Mouse (Mus musculus) neural tube, embryonic 14.5 days (tissue): ENCODE results near the gene Prelid1. TPM values are rescaled to one million over a fixed set of nuclear protein-coding genes. Genes with fewer than 3 reads are reported as not detected.
A peak's percentile ranks its signal among the peaks of the same experiment; 100 is the strongest.

Experiments used
- ATAC-seq: fragments of 200-750 bp; cut with Nextera tagmentation; 2 replicates; pipeline ENCODE4 v1.8.0; 2017; ENCODE audit warnings: low read depth, mild to moderate bottlenecking, moderate TSS enrichment, moderate library complexity
- H3K27ac ChIP-seq: fragments of 300-500 bp; sonication (generic); 2 replicates; pipeline ENCODE4 v1.5.1; 2014; ENCODE audit warnings: low read depth, mild to moderate bottlenecking, control low read depth, low read length, moderate library complexity, mixed read lengths
- H3K27me3 ChIP-seq: fragments of 300-500 bp; sonication (generic); 2 replicates; pipeline ENCODE4 v1.6.1; 2014; ENCODE audit warnings: low read length; ENCODE audit not compliant: control insufficient read depth, insufficient read depth
- H3K36me3 ChIP-seq: fragments of 300-500 bp; sonication (generic); 2 replicates; pipeline ENCODE4 v1.6.1; 2014; ENCODE audit warnings: low read length, mixed read lengths; ENCODE audit not compliant: control insufficient read depth, insufficient read depth
- H3K4me1 ChIP-seq: fragments of 300-500 bp; sonication (generic); 2 replicates; pipeline ENCODE4 v1.6.1; 2014; ENCODE audit warnings: low read length; ENCODE audit not compliant: control insufficient read depth, insufficient read depth
- H3K4me2 ChIP-seq: fragments of 300-500 bp; sonication (generic); 2 replicates; pipeline ENCODE4 v1.6.1; 2014; ENCODE audit warnings: mild to moderate bottlenecking, low read depth, low read length, control low read depth
- H3K4me3 ChIP-seq: fragments of 300-500 bp; sonication (generic); 2 replicates; pipeline ENCODE4 v1.5.1; 2014; ENCODE audit warnings: low read depth, low read length, control low read depth, mixed read lengths
- H3K9ac ChIP-seq: fragments of 300-500 bp; sonication (generic); replicated peaks from 2 replicates; pipeline ENCODE4 v1.6.1; 2014; ENCODE audit warnings: low read depth, mild to moderate bottlenecking, control low read depth, low read length, mixed read lengths
- H3K9me3 ChIP-seq: fragments of 300-500 bp; sonication (generic); 2 replicates; pipeline ENCODE4 v1.6.1; 2016; ENCODE audit warnings: low read length; ENCODE audit not compliant: control insufficient read depth
- WGBS: fragments of 180-500 bp; shearing (Covaris S2); extraction: QIAGEN DNeasy Blood & Tissue Kit; methylation state at CpG from one replicate; pipeline ENCODE4 v1.1.7; 2014; 5-methylcytosine and 5-hydroxymethylcytosine counted together
- polyA plus RNA-seq: library from polyadenylated mRNA; unstranded; fragments of >200 nt; fragmentation: Nextera tagmentation; extraction: Ambion mirVana; gene quantifications from 2 replicates; pipeline ENCODE4 v1.2.1, GENCODE M21; 2014

Gene Prelid1
- polyA plus RNA-seq, 1 experiment from 2014 or later, result 316 TPM

DNA sequence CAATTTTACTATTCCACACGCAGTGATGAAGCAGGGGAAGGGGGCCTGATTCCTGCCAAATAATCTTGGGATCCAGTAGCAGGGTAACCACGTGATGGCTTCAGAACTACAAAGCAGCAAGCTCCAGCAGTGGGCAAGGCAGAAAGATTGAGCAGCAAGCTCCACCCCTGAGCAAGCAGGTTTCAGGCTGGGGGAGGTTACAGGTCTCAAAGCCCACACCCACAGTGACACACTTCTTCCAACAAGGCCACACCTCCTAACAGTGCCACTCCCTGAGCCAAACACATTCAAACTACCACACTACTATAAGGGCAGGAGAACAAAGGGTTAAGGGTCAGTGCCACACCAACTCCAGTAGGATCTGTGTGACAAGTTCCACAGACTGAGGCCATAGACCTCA, 19.0 kb downstream of the Prelid1 start:
- H3K9me3 ChIP-seq, result no peaks in the 10 kb centered on the region
- H3K27me3 ChIP-seq, result no peaks in the 10 kb centered on the region
- H3K9ac ChIP-seq, result no peak overlapping the region
- ATAC-seq, result no peak
- H3K27ac ChIP-seq, result no peak overlapping the region
- H3K36me3 ChIP-seq, result 0 out of 2 replicates have a peak, but pooled peaks cover 2% of the 10 kb centered on the region
- WGBS, result 33% methylated on average over 2 of the region's 2 CpGs
- H3K4me2 ChIP-seq, result no peak overlapping the region
- H3K4me3 ChIP-seq, result no peak overlapping the region
- H3K4me1 ChIP-seq, result no peaks in the 10 kb centered on the region

DNA sequence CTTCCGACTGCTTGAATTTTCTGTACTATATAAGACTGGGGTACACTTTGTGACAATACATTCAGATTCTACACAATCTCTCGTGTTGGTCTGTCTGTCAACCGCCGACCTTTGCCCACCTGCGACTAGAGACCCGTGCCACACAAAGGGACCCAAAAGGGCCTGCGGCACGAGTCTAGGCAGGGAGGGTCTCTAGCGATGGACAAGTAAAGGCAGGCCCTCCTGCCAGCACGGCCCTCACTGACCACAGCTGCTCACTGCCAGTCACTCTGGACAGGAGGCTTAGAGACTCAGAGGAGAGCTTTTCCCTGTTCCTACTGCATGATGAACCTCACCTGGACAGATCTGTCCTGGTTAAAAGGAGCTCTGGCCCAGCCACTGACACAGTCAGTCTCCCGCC, 22.2 kb downstream of the Prelid1 start:
- no peak overlapping the region for H3K9ac ChIP-seq
- H3K4me2 ChIP-seq, result no peak overlapping the region
- no peaks in the 10 kb centered on the region for H3K9me3 ChIP-seq
- no peaks in the 10 kb centered on the region for H3K4me1 ChIP-seq
- no peaks in the 10 kb centered on the region for H3K27me3 ChIP-seq
- ATAC-seq, result no peak
- no peak overlapping the region for H3K4me3 ChIP-seq
- peaks cover 29% of the 10 kb centered on the region for H3K36me3 ChIP-seq
- WGBS, result 42% methylated on average over 11 of the region's 11 CpGs
- H3K27ac ChIP-seq, result no peak overlapping the region

DNA sequence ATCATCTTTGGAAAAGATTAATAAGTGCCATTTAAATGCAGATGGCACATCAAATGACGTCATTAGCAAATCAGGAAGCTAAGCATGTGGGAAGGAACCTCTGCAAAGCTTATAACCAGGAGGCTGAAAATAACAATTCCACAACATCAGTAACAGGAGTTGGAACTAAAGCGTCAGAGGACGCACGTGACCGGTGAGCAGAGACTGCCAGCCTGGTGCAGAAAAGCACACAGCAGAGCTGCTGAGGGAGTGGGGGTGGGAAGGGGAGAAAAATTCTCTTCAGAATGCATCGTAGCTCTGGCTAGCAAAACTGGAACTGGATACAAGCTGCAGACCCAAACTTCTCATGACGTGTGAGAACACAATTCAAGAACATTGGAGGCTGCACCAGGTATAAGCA, 24.0 kb downstream of the Prelid1 start:
- Histone ChIP-seq H3K4me1 (no peaks in the 10 kb centered on the region), H3K9ac (no peak overlapping the region), H3K9me3 (no peaks in the 10 kb centered on the region), H3K36me3 (peaks cover 46% of the 10 kb centered on the region), H3K4me3 (no peak overlapping the region), H3K4me2 (no peak overlapping the region), H3K27ac (no peak overlapping the region), H3K27me3 (no peaks in the 10 kb centered on the region)
- WGBS, result 85% methylated on average over 7 of the region's 7 CpGs
- no peak for ATAC-seq

DNA sequence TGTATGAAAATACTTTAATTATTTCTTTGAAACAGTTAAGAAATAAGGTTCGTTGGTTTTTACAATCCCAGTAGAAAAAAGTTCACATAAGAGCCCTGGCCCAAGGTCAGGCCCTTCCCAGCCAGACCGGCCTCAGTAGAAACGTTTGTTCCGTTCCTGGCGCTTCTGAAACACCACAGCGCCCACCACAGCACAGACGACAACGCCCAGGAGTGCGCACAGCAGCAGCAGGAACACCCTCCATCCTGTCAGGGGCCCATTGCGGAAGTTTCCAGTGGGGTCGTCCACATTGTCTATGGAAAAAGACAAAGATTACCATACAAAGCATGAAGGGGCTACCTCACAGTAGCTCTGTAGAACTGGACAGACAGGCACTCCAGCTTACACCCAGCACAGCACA, 26.4 kb downstream of the Prelid1 start:
- Histone ChIP-seq H3K9ac (no peak overlapping the region), H3K27me3 (no peaks in the 10 kb centered on the region), H3K27ac (no peak overlapping the region), H3K4me2 (no peak overlapping the region), H3K36me3 (peaks cover 63% of the 10 kb centered on the region), H3K9me3 (no peaks in the 10 kb centered on the region), H3K4me1 (no peaks in the 10 kb centered on the region), H3K4me3 (no peak overlapping the region)
- 91% methylated on average over 11 of the region's 11 CpGs for WGBS
- no peak for ATAC-seq

DNA sequence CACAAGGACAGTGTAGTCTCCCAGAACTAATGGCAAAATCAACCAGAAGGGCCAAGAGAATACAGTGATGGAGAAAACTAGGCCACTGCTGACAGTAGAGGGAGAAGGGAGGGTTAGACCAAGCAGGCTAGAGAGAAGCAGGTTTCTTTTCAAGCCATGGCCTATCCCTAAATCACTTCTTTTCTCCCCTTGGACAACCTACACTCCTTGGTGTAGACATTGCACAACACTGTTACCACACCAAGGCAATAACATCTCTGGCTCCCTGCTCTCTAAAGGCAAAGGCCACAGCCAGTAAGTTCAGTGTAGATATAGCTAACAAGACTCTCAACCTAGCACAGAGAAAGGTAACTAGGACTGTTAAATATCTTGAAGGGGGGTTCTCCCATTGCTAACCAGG, 40.8 kb downstream of the Prelid1 start:
- H3K4me3 ChIP-seq, result peak overlapping the region; percentile 88; the same call in 1 of the 2 replicates
- ATAC-seq, result no peak
- H3K36me3 ChIP-seq, result peaks cover 11% of the 10 kb centered on the region; the same call in 1 of the 2 replicates
- no peaks in the 10 kb centered on the region for H3K9me3 ChIP-seq
- peaks cover 11% of the 10 kb centered on the region for H3K4me1 ChIP-seq
- H3K9ac ChIP-seq, result no peak overlapping the region
- peak overlapping the region; percentile 90 for H3K4me2 ChIP-seq
- H3K27me3 ChIP-seq, result no peaks in the 10 kb centered on the region
- no peak overlapping the region for H3K27ac ChIP-seq

DNA sequence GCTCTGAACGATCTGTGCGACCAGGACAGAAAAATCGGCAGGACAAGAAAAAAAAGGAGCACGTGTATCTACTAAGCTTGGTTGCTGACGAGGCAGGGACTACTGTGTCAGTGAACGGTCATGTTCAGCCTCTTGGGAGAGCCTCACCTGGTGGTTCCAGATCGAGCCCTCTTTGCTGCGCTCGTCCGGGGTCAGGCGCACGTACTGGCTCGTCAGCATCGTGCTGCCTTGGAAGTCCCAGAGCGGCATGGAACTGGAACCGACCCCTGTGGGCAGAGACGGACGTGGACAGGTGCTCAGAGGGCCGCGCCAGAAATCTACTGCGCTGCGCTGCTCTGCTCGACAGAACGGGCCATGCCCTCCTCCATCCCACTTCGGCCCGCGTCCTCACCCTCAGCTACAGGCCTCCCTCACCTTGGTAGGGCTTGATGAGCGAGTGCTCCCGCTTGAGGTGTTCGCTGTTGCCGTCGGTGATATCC, 41.7 kb downstream of the Prelid1 start:
- H3K27ac ChIP-seq, result peak overlapping the region; percentile 82
- peaks cover 11% of the 10 kb centered on the region; the same call in 1 of the 2 replicates for H3K36me3 ChIP-seq
- H3K9ac ChIP-seq, result peak overlapping the region; percentile 88
- H3K4me2 ChIP-seq, result peak overlapping the region; percentile 90
- WGBS, result under 1% methylated on average over 32 of the region's 32 CpGs
- no peaks in the 10 kb centered on the region for H3K9me3 ChIP-seq
- peak overlapping the region; percentile 88 for H3K4me3 ChIP-seq
- ATAC-seq, result peak; percentile 63
- H3K27me3 ChIP-seq, result no peaks in the 10 kb centered on the region
- H3K4me1 ChIP-seq, result peaks cover 11% of the 10 kb centered on the region

DNA sequence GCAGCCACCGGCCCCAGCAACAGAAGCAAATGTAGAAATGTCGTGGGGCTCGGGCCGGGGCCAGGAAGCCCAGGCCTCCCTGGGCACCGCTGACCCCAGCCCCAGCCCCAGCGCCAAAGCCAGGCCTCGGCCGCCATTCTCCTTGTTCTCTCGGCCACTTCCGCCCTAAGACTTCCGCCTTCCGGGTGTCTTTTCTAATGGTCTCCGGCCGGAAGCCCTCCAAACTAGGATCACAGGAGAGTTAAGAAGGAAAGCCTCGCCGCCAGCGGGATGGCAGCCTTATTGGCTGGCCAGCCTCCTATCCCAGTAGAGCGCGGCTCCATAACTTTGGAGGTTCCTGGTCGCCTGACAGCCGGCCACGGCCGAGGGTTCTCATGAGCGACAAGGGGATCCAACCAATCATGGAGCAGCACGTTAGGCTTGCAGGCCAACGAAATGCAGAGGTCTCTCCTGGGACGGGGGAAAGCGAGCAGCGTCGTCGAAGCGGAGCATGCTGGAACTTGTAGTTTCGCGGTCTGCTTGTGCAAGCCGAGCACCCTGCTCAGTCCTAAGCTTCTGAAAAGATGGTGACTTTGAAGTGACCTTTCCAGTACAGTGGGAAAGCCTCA, 42.3 kb downstream of the Prelid1 start, which contains the start of gene Lman2:
Gene Lman2 (minus strand): TSS at position 331 of the 608 bp plus-strand sequence.
- no peaks in the 10 kb centered on the region for H3K27me3 ChIP-seq
- H3K36me3 ChIP-seq, result peaks cover 11% of the 10 kb centered on the region; the same call in 1 of the 2 replicates
- H3K4me1 ChIP-seq, result peaks cover 11% of the 10 kb centered on the region
- peak within 1 kb of the TSS; percentile 90 for H3K4me2 ChIP-seq
- WGBS, result under 1% methylated on average over 34 of the region's 35 CpGs
- peak within 1 kb of the TSS; percentile 88 for H3K9ac ChIP-seq
- peak within 1 kb of the TSS; percentile 88 for H3K4me3 ChIP-seq
- ATAC-seq, result peak; percentile 99
- peak within 1 kb of the TSS; percentile 82 for H3K27ac ChIP-seq
- no peaks in the 10 kb centered on the region for H3K9me3 ChIP-seq

DNA sequence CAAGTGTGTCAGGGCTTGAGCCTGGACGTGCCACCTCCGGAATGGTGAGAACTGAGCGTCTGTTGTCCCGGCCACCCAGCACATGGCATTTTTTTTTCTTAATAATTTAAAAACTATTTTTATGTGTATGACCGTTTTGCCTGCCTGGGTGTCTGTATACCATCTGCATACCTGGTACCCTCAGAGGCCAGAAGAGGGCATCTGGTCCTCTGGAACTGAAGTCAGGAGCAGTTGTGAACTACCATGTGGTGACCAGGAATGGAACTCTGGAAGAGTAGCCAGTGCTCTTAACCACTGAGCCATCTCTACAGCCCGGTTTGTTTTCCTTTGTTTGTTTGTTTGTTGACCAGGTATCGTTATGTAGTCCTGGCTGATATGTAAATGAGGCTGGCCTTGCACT, 48.1 kb downstream of the Prelid1 start:
- no peaks in the 10 kb centered on the region for H3K4me1 ChIP-seq
- 81% methylated on average over 7 of the region's 7 CpGs for WGBS
- H3K27ac ChIP-seq, result no peak overlapping the region
- H3K4me3 ChIP-seq, result no peak overlapping the region
- H3K36me3 ChIP-seq, result no peaks in the 10 kb centered on the region
- H3K27me3 ChIP-seq, result no peaks in the 10 kb centered on the region
- no peak overlapping the region for H3K9ac ChIP-seq
- no peak for ATAC-seq
- no peak overlapping the region for H3K4me2 ChIP-seq
- H3K9me3 ChIP-seq, result no peaks in the 10 kb centered on the region

DNA sequence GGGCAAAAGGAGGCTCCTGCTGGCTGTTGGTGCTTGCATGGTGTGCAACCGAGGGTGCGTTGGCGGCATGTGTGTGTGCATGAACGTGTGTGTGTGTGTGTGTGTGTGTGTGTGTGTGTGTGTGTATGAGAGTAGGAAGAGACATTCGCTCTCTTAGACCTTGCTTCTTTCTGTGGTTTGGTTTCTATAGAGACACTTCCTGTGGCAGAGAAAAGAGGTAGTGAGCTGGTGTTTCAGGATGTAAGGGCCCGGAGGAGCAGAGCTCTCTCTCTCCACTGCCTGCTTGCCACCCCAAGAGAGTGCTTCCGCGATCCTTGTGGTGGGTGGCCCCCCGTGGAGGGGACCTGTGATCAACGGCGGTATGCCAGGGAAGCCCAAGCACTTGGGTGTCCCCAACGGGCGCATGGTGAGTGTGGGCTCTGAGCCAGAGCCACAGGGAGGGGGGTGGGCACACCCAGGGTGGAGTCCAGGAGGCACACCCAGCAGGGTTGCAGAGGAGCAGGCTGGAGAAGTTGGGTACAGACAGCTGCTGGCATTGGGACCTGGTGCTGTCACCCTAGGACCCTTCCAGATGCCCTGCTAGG, 49.3 kb downstream of the Prelid1 start, which contains the start of gene Rgs14:
Gene Rgs14 (plus strand): TSS at position 202 of the 584 bp plus-strand sequence.
- Histone ChIP-seq H3K27ac (no peak within 1 kb of the TSS), H3K27me3 (no peaks in the 10 kb centered on the region), H3K4me2 (no peak within 1 kb of the TSS), H3K4me3 (no peak within 1 kb of the TSS), H3K36me3 (no peaks in the 10 kb centered on the region), H3K9ac (no peak within 1 kb of the TSS), H3K9me3 (no peaks in the 10 kb centered on the region), H3K4me1 (no peaks in the 10 kb centered on the region)
- WGBS, result 63% methylated on average over 13 of the region's 13 CpGs
- ATAC-seq, result no peak
